Mouse (Mus musculus): Measurements from ENCODE around the gene Hoxa11. TPM values are rescaled to one million over a fixed set of nuclear protein-coding genes. Genes with fewer than 3 reads are reported as not detected.

The Hoxa11 gene
- total RNA-seq, 2 experiments from 2014 or later: 1.5 to 4.0 TPM

- intact Hi-C loops (cut with DNase I; ENCODE audit: low total_unique reads): no loop called here
- no peak for DNase-seq
Observed at GRCm38 (mm10) chr6:52266666-52266985, 21.0 kb upstream of the Hoxa11 start.

DNA sequence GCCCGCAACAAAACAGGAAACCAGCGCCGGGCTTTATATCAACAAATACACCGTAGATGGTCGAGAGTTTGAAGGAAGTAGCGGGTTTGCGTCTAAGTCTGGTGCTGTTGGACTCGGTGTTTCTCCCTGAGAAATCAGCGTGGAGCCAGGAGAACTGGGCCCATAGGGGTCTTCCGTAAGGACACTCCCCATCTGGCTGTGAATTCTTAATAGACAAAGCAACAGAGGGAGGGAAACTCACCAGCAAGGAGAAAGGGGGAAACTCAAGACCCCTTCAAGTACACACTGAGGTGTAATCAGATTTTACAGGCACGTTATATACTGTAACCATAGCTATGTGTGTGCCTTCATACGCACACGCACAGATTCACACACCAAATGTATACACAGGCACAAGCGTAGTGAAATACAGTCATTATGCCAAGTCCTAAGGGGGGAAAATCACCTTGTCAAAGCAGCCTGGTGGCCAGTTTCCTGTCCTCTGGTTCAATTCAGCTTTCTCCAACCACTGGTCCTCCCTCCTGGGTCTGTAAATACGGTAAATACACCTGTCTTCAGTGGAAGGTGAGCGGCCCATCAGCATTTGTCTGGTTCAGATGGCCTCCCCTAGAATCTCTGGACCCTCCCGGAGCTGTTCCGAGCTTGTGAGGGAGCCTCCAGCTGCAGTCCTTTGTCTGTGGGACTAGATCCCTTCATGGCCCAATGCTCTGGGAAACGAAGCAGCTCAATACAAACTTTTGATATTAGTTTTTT, 20.5 kb upstream of the Hoxa11 start:
- intact Hi-C loops (cut with DNase I; ENCODE audit: low total_unique reads): no loop called here
- no peak for DNase-seq

- no peak for DNase-seq
- intact Hi-C loops (cut with DNase I; ENCODE audit: low total_unique reads): no loop called here
Observed at GRCm38 (mm10) chr6:52265306-52265912, 19.8 kb upstream of the Hoxa11 start.

GRCm38 (mm10) chr6:52264106-52264790, 18.6 kb upstream of the Hoxa11 start:
- no peak for DNase-seq
- intact Hi-C loops (cut with DNase I; ENCODE audit: low total_unique reads): no loop called here

DNA sequence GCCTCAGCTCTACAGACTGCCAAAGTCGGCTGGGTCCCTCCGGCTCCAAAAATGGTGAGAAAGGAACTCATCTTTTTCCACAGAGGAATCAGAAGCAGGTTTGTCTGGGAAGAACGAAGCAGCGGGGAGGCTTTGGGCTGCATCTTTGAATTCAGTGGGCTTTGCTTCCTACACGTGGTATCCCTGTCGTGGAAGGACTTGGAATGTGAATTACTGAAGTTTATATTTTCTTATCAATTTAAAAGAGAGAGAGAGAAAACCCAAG, 17.6 kb upstream of the Hoxa11 start:
- no peak for DNase-seq
- intact Hi-C loops (cut with DNase I; ENCODE audit: low total_unique reads): no loop called here

GRCm38 (mm10) chr6:52262463-52263320, 17.1 kb upstream of the Hoxa11 start:
- intact Hi-C loops (cut with DNase I; ENCODE audit: low total_unique reads): no loop called here
- no peak for DNase-seq

DNA sequence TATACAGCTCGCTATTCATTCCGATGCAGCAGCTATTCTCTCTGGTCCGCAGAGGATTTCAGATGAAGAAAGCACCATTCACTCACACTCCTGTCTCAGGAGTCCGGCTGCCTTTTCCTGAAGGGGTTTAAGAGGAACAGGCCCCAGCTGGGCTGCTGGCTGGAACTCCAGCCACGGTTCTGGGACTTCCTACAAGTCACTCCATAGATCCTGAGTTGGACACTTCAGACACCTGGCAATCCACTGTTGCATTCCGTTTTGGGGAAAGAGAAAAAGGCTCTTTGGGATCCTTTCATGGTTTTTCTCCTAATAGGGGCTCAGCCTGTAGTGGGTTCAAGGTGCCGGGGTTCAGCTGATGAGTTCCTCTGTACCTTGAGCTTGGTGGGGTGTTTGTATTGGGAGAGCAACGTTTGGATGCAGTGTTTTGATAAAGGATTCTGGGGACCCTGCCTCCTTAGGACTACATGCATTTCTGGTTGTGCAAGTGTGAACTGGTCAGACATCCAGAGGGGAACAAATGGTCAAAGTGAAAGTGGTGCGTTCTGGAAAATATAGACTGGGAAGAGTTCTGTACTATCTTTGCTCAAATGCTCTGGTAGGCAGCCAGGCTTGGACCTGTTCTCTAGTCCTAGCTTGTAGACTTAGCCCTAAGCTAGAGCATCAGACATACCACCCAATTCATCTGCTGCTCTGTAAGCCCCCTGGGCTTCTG, 16.3 kb upstream of the Hoxa11 start:
- intact Hi-C loops (cut with DNase I; ENCODE audit: low total_unique reads): no loop called here
- no peak for DNase-seq

DNA sequence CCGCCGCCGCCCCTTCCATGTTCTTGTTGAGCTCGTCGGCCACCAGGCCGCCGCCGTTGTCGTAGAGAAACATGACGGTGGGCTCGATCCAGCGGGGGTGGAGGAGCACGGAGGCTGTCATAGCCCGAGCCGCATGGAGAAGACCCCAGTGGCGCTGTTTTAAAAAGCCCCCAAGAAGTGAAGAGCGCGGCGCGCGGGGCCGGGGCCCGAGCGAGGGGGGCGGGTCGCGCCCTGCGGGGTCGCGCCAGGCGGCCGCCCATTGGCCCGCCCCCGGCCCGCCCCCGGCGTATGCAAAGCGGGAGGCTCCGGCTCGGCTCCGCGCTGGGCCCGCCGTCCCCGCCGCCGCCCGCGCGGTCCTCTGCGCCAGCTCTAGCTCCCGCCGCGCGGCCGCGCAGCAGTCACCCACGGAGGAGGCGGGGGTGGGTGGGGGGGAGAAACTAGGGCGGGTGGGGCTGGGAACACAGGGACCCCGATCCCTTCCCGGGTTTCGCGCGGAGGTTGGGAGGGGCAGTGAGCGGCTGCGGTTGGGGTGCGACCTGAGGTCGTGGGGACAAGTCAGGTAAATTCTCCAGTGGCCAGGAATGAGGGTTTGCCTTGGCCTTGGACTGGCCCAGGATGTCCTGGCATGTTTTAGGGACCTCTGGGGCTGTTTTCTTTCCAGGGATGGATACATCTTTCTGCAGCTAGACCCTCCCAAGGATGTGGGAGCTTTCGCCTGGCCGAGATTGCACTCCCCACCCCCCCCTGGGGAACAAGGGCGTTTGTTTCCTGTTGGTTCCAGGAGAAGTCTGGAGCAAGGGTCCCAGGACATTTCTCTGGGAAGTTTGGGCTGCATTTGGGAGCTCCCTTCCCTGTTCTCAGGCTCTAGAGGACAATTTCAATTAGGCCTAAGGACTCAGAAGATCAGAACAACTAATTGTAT, 15.3 kb upstream of the Hoxa11 start, which contains the start of gene Hoxa13:
Hoxa13 (minus strand) TSS at position 227 of the 922 bp plus-strand sequence.
- intact Hi-C loops (cut with DNase I; ENCODE audit: low total_unique reads): no loop called here
- DNase-seq: no peak

GRCm38 (mm10) chr6:52259811-52260261, 14.2 kb upstream of the Hoxa11 start:
- intact Hi-C loops (cut with DNase I; ENCODE audit: low total_unique reads): loop anchor here (5.0 to 10.0 kb wide), 2 partner anchors 575 to 657 kb away; no protein-coding TSS in a partner anchor
- DNase-seq: no peak

DNA sequence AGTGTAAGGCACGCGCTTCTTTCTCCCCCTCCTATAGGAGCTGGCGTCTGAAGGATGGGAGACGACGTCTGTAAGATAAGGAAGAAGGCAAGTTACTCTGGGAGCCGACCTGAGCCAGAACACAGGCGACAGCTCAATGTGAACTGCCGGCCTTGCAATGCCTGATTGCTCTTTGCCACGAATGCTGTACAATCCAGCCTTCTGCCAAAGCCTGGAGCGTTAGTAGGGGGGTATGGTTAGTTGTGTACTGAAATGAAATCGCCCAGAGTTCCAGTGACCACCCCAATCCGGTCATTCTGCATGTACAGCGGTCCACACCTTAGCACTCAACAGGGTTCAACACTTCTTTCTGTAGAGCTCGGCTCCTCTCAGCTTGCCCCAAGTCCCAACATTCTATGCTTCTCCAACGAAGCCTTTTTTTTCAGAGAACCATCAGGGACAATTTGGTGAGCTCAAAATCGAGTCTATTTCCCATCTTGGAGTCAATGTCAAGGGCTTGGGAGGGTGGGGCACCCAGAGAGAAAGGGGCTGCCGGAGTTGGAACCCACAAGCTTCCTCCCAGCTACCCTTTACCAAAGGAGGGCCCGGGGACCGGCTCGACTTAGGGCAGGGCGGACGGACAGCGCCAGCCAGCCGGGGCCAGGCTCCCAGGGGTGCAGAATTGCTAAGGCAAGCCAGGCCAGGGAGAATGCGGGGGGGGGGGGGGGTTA, 13.6 kb upstream of the Hoxa11 start:
- DNase-seq: no peak
- intact Hi-C loops (cut with DNase I; ENCODE audit: low total_unique reads): loop anchor here (5.0 to 10.0 kb wide), 2 partner anchors 576 to 658 kb away; no protein-coding TSS in a partner anchor

GRCm38 (mm10) chr6:52256956-52257355, 11.3 kb upstream of the Hoxa11 start:
- intact Hi-C loops (cut with DNase I; ENCODE audit: low total_unique reads): loop anchor here (5.0 to 10.0 kb wide), 2 partner anchors 578 to 660 kb away; no protein-coding TSS in a partner anchor
- peak; percentile 77 for DNase-seq

GRCm38 (mm10) chr6:52253511-52254500, 8.2 kb upstream of the Hoxa11 start:
- intact Hi-C loops (cut with DNase I; ENCODE audit: low total_unique reads): loop anchor here (10.0 kb wide), 1 partner anchor 581 kb away; no protein-coding TSS in a partner anchor
- DNase-seq: no peak

DNA sequence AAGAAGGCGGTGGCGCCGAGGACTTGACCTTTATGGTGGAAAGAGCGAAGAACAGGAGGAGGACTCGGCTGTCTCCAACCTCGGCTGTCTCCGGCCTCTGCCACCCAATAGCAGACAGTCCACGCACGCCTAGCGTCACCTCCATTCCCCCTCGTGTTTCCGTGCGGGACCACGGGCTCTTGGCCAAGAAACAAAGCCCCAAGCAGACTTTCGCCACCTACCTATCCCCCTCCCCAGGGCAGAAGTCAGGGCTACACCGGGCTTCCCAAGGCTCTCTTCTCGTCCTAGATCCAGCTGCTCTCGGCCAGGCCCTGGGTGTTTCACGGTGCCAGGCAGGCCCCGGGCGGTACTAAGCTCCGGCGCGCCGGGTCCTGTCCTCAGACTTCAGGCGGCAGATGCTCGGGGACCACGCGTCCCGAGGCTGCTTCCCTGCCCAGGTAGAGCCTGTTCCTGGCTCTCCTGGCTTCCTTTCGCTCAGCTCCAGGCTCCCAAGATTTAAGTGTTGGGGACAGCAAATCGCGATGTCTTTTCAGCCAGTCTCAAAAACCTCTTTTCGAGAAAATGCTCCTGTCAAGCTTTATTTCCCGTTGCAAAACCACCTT, 7.3 kb upstream of the Hoxa11 start:
- no peak for DNase-seq
- intact Hi-C loops (cut with DNase I; ENCODE audit: low total_unique reads): loop anchor here (10.0 kb wide), 1 partner anchor 582 kb away; no protein-coding TSS in a partner anchor

DNA sequence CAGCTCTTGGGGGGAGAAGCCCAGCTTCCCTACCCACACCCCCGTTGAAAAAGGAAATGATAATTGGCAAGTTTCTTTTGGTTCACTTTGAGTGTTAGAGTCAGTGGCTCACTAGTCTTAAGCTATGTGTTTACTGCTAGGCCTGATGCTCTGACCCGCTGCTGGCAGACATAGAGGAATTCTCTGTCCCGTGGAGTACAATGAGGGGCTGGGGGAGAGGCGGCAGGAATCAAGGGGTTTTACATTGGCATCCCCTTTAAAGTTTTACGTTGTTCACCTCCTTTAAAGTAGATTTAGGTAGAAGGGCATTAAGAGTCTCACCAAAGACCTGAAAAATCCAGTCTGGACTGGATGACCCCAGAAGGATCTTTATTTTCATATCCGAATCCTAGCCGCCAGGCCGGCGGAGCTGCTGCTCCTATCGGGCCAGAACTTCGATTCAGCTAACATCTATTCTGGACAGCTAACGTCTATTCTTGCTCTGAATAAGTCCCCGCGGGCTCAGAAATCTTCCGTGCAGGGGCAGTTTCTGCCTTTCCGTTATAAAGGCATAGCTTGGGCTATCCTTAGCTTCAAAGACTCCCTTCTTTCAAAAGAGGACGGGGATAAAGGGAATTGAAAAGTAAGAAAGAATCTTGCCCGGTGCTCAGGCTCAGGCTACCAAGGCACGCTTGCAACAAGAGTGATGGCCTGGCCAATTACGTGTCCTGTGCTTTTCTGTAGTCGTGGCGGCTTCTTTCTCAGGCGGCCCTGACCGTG, 6.6 kb upstream of the Hoxa11 start:
- DNase-seq: no peak
- intact Hi-C loops (cut with DNase I; ENCODE audit: low total_unique reads): loop anchor here (10.0 kb wide), 1 partner anchor 583 kb away; no protein-coding TSS in a partner anchor

Measured in gastrocnemius, postnatal 14 days (tissue).